Mouse (Mus musculus) heart, adult 2 months (tissue): ENCODE measurements around the gene Rab6b.

Source experiments
- CTCF ChIP-seq: fragments of 200-600 bp; IDR thresholded peaks from 2 replicates; pipeline ENCODE4 v1.8.1; 2022; ENCODE audit warnings: antibody characterized with exemption, mild to moderate bottlenecking, moderate library complexity
- EP300 ChIP-seq: fragments of 200-500 bp; IDR thresholded peaks from 2 replicates; pipeline ENCODE4 v1.6.1; 2011; ENCODE audit warnings: low read depth, low read length, control low read depth; ENCODE audit not compliant: insufficient read depth

DNA sequence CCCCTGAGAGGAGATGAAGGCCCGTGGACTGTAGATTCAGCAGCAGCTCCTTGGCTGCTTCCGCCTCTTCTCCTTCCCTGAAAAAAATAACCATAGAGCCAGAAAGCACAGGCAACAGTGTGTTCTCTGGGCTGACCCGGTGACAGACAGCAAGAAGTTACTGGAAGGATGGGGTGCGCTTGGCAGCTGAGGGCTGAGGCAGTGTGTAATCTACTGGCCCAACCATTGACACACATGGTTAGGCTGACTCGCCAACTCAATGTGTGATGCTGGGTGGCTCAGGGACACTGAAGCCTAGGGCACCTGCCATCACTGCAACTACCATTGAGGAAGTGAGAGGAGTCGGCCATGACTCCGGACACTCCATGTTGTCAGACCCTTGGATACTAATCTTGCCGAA lies 70.3 kb downstream of the Rab6b start:
- TF ChIP-seq CTCF: no peak
- no peak for TF ChIP-seq EP300
